Mouse (Mus musculus): ENCODE measurements around the gene Duox2.

The Duox2 gene

GRCm38 (mm10) chr2:122301921-122302573 is 3.8 kb upstream of the Duox2 start:
- no peak for DNase-seq

GRCm38 (mm10) chr2:122301081-122301920 is 3.1 kb upstream of the Duox2 start:
- DNase-seq, result peak in 1 of 2 experiments; percentile 29

GRCm38 (mm10) chr2:122300656-122301020 is 2.4 kb upstream of the Duox2 start:
- no peak for DNase-seq

GRCm38 (mm10) chr2:122299911-122300655 is 1.8 kb upstream of the Duox2 start:
- no peak for DNase-seq

GRCm38 (mm10) chr2:122298596-122299490 is 594 bp upstream of the Duox2 start, which contains the start of gene Duoxa2:
TSS of gene Duoxa2 (plus strand) at chr2:122298900.
- peak in 1 of 2 experiments; percentile 20 for DNase-seq

GRCm38 (mm10) chr2:122297271-122298095 is 766 bp downstream of the Duox2 start:
- no peak for DNase-seq

- DNase-seq, result no peak
Observed at GRCm38 (mm10) chr2:122294916-122295315, 3.3 kb downstream of the Duox2 start.

- DNase-seq, result no peak
Observed at GRCm38 (mm10) chr2:122286137-122286536, 12.1 kb downstream of the Duox2 start.

GRCm38 (mm10) chr2:122284091-122284490 is 14.2 kb downstream of the Duox2 start:
- DNase-seq, result no peak

- no peak for DNase-seq
Observed at GRCm38 (mm10) chr2:122278769-122279168, 19.5 kb downstream of the Duox2 start.

GRCm38 (mm10) chr2:122266407-122267193 is 31.6 kb downstream of the Duox2 start:
- peak; percentile 32 to 34 for DNase-seq

GRCm38 (mm10) chr2:122264690-122265089 is 33.6 kb downstream of the Duox2 start:
- DNase-seq, result no peak

GRCm38 (mm10) chr2:122260729-122261128 is 37.5 kb downstream of the Duox2 start:
- no peak for DNase-seq

GRCm38 (mm10) chr2:122255997-122256396 is 42.3 kb downstream of the Duox2 start:
- no peak for DNase-seq

GRCm38 (mm10) chr2:122247786-122248185 is 50.5 kb downstream of the Duox2 start:
- no peak for DNase-seq

- peak; percentile 87 for DNase-seq
Observed at GRCm38 (mm10) chr2:122243671-122244131, 54.5 kb downstream of the Duox2 start.

GRCm38 (mm10) chr2:122241935-122242334 is 56.3 kb downstream of the Duox2 start:
- peak; percentile 58 to 91 for DNase-seq

GRCm38 (mm10) chr2:122241226-122241625 is 57.0 kb downstream of the Duox2 start:
- DNase-seq, result peak; percentile 60 to 66

- peak; percentile 51 to 54 for DNase-seq
Observed at GRCm38 (mm10) chr2:122240735-122241134, 57.5 kb downstream of the Duox2 start.

- DNase-seq, result peak in 1 of 2 experiments; percentile 60
Observed at GRCm38 (mm10) chr2:122237891-122238470, 60.3 kb downstream of the Duox2 start.

All from kidney, adult 8-10 months (tissue).